Mouse (Mus musculus): ENCODE results near the gene Tlr11. TPM values are rescaled to one million over a fixed set of nuclear protein-coding genes. Genes with fewer than 3 reads are reported as not detected.

Gene Tlr11
- not detected in 2 replicates for polyA plus RNA-seq (2015; fragmentation: Nextera tagmentation; extraction: Ambion mirVana)

DNA sequence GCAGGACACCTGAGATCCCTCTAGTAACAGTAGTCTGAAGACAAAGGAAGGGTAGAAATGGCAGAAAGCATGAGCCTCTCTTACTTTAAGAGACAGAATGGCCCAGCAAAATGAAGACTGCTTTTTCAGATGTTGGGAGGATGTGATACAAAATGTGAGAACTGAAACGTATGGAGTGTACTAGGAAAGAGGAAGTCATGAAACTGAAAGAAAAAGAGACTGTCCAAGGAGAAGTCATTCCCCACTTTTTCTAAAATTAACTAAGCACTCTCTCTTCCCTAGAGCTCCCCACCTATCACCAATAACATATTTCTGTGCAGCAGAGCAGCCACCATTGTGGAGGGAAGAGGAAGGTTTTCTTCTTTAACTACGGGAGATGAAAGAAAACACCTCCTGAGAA lies at the start of gene Tlr11:
TSS of gene Tlr11 (plus strand) at position 322 of the 400 bp plus-strand sequence.
- WGBS, result 76% methylated on average over 2 of the region's 2 CpGs

DNA sequence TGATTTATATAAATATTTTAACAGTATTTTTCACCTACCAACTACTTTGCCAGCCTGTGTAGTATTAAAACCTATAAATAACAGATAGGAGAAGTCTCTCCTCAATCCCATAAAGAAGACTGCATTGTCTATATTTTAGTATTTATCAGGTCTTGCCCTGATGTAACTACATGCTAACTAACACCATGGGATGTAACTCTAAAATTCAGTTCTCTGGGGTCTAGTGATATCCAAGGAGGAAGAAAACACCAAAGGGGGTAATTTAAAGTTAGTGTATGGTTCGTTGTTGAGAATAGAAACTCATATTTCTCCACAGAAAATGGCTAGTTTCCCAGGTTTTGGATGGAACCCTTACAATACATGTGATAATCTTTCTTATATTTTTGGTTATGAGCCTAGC lies 31.1 kb upstream of the Tlr11 start, which contains the start of gene Olfr734:
TSS of gene Olfr734 (minus strand) at position 101 of the 400 bp plus-strand sequence.
- 71% methylated on average over 1 of the region's 1 CpGs for WGBS
- Histone ChIP-seq H3K27me3 (replicated peaks; ENCODE audit: control insufficient read depth, insufficient read depth, low read length) (no peaks in the 10 kb centered on the region), H3K27ac (ENCODE audit: low read length) (no peak within 1 kb of the TSS), H3K9me3 (ENCODE audit: control insufficient read depth, low read length) (no peaks in the 10 kb centered on the region), H3K4me1 (replicated peaks; ENCODE audit: control insufficient read depth, insufficient read depth, low read length) (no peaks in the 10 kb centered on the region), H3K9ac (replicated peaks; ENCODE audit: low read depth, low read length) (no peak within 1 kb of the TSS), H3K36me3 (ENCODE audit: control insufficient read depth, insufficient read depth) (no peaks in the 10 kb centered on the region), H3K4me3 (replicated peaks; ENCODE audit: low read length) (no peak within 1 kb of the TSS), H3K4me2 (ENCODE audit: low read length) (no peak within 1 kb of the TSS)
- ATAC-seq, result no peak

More for the DNA sequence above, at the start of gene Tlr11:
- Histone ChIP-seq H3K36me3 (ENCODE audit: control insufficient read depth, insufficient read depth) (no peaks in the 10 kb centered on the region), H3K9ac (replicated peaks; ENCODE audit: low read depth, low read length) (no peak within 1 kb of the TSS), H3K4me3 (replicated peaks; ENCODE audit: low read length) (no peak within 1 kb of the TSS), H3K4me1 (replicated peaks; ENCODE audit: control insufficient read depth, insufficient read depth, low read length) (no peaks in the 10 kb centered on the region), H3K27me3 (replicated peaks; ENCODE audit: control insufficient read depth, insufficient read depth, low read length) (no peaks in the 10 kb centered on the region), H3K9me3 (ENCODE audit: control insufficient read depth, low read length) (no peaks in the 10 kb centered on the region), H3K4me2 (ENCODE audit: low read length) (no peak within 1 kb of the TSS), H3K27ac (ENCODE audit: low read length) (no peak within 1 kb of the TSS)
- ATAC-seq, result no peak

DNA sequence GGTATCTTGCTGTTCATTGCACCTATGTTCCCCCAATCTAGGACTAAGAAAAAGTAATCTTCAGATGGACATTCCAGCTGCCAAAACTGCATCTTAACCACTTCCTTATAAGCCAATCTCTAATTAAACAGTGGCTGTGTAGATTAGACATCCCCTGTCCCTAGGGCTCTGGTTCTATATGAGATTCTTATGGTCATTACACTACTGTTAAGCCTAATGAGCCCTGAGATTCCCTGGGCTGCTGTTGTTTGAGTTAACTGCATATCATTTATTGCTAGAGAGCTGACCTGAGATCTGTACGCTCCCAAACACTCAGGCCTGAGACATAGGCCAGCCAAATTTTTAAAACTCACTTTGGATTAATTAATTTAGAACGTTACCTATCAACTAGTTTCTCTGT lies 8.9 kb upstream of the Tlr11 start, which contains the start of gene Olfr735:
TSS of gene Olfr735 (minus strand) at position 77 of the 400 bp plus-strand sequence.
- H3K27ac ChIP-seq (ENCODE audit: low read length), result no peak within 1 kb of the TSS
- 83% methylated on average over 2 of the region's 2 CpGs for WGBS
- H3K36me3 ChIP-seq (ENCODE audit: control insufficient read depth, insufficient read depth), result no peaks in the 10 kb centered on the region
- no peak within 1 kb of the TSS for H3K9ac ChIP-seq (replicated peaks; ENCODE audit: low read depth, low read length)
- no peak within 1 kb of the TSS for H3K4me2 ChIP-seq (ENCODE audit: low read length)
- H3K27me3 ChIP-seq (replicated peaks; ENCODE audit: control insufficient read depth, insufficient read depth, low read length), result no peaks in the 10 kb centered on the region
- no peaks in the 10 kb centered on the region for H3K4me1 ChIP-seq (replicated peaks; ENCODE audit: control insufficient read depth, insufficient read depth, low read length)
- no peaks in the 10 kb centered on the region for H3K9me3 ChIP-seq (ENCODE audit: control insufficient read depth, low read length)
- no peak for ATAC-seq
- H3K4me3 ChIP-seq (replicated peaks; ENCODE audit: low read length), result no peak within 1 kb of the TSS

DNA sequence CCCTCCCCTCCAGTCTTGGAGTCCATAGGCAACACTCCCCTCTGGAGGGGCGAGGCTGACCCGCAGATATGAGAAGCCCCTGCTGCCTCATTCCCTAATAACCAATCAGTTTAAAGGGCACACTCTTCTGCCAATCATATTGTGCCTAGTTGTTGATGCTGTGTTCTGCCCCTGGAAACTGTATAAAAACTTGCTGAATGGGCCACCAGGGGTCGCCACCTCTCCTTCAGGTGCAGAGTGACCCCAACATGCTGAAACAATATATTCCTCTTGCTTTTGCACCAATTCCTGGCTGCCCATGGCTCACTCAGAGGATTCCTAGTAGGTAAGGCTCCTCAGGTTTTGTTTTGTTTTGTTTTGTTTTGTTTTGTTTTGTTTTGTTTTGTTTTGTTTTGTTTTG lies 5.3 kb upstream of the Tlr11 start:
- Histone ChIP-seq H3K36me3 (ENCODE audit: control insufficient read depth, insufficient read depth) (no peaks in the 10 kb centered on the region), H3K27me3 (replicated peaks; ENCODE audit: control insufficient read depth, insufficient read depth, low read length) (no peaks in the 10 kb centered on the region), H3K9ac (replicated peaks; ENCODE audit: low read depth, low read length) (no peak overlapping the region), H3K4me2 (ENCODE audit: low read length) (no peak overlapping the region), H3K4me1 (replicated peaks; ENCODE audit: control insufficient read depth, insufficient read depth, low read length) (no peaks in the 10 kb centered on the region), H3K27ac (ENCODE audit: low read length) (no peak overlapping the region), H3K4me3 (replicated peaks; ENCODE audit: low read length) (no peak overlapping the region), H3K9me3 (ENCODE audit: control insufficient read depth, low read length) (no peaks in the 10 kb centered on the region)
- WGBS, result 47% methylated on average over 3 of the region's 3 CpGs
- no peak for ATAC-seq

DNA sequence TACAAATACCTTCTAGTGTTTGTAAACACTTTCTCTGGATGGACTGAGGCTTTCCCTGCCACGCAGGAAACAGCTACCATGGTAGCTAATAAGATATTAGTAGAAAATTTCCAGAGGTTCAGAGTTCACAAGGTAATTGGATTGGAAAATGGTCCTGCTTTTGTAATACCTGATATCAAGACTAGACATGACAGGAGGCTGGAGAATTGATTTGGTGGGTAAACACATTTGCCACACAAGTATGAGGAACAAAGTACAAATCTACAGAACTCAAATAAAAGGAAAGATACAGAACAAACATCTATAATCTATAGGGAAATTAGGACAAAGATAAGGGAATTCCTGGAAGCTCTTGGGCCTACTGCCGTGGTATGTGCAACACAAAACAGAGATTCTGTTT lies 989 bp upstream of the Tlr11 start:
- ATAC-seq, result no peak
- Histone ChIP-seq H3K9ac (replicated peaks; ENCODE audit: low read depth, low read length) (no peak overlapping the region), H3K4me2 (ENCODE audit: low read length) (no peak overlapping the region), H3K27me3 (replicated peaks; ENCODE audit: control insufficient read depth, insufficient read depth, low read length) (no peaks in the 10 kb centered on the region), H3K9me3 (ENCODE audit: control insufficient read depth, low read length) (no peaks in the 10 kb centered on the region), H3K36me3 (ENCODE audit: control insufficient read depth, insufficient read depth) (no peaks in the 10 kb centered on the region), H3K27ac (ENCODE audit: low read length) (no peak overlapping the region), H3K4me1 (replicated peaks; ENCODE audit: control insufficient read depth, insufficient read depth, low read length) (no peaks in the 10 kb centered on the region), H3K4me3 (replicated peaks; ENCODE audit: low read length) (no peak overlapping the region)
- WGBS, result 82% methylated on average over 2 of the region's 2 CpGs

DNA sequence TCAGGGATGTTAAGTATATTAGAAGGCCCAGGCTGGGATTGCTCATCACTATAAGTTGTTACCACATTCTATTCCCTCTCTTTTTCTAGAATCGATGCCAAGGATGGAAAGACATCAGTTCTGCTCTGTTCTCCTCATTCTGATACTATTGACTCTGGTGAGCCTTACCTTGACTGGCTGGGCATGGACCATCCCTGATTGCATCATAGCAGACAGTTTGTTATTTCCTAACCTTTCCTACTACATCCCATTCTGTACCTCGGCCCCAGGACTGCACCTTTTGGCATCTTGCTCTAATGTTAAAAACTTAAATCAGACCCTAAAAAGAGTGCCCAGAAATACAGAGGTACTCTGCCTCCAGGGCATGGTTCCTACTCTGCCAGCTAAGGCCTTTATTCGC lies 2.8 kb downstream of the Tlr11 start:
- no peak for ATAC-seq
- 87% methylated on average over 3 of the region's 3 CpGs for WGBS

DNA sequence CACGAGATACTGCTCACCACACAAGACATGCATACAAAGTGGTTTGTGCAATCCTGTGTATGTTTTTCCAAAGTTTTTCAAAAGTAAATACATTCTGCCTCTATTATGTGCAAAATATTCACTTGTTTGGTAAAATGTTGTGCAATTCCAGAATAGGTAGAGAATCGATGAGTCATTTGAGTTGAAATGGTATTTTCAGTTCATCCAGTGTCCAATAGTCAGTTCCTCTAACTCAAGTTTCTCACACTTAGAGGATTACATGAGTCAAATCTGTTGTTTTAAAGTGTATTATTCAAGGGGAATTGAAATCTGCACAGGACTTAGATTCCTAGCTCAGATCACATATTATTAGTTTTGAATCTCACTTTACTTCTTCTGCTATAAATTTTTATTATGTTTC lies 5.8 kb downstream of the Tlr11 start:
- WGBS, result 83% methylated on average over 2 of the region's 2 CpGs
- no peaks in the 10 kb centered on the region for H3K9me3 ChIP-seq (ENCODE audit: control insufficient read depth, low read length)
- no peak overlapping the region for H3K9ac ChIP-seq (replicated peaks; ENCODE audit: low read depth, low read length)
- no peak overlapping the region for H3K27ac ChIP-seq (ENCODE audit: low read length)
- H3K27me3 ChIP-seq (replicated peaks; ENCODE audit: control insufficient read depth, insufficient read depth, low read length), result no peaks in the 10 kb centered on the region
- ATAC-seq, result no peak
- H3K4me3 ChIP-seq (replicated peaks; ENCODE audit: low read length), result no peak overlapping the region
- no peaks in the 10 kb centered on the region for H3K4me1 ChIP-seq (replicated peaks; ENCODE audit: control insufficient read depth, insufficient read depth, low read length)
- no peak overlapping the region for H3K4me2 ChIP-seq (ENCODE audit: low read length)
- no peaks in the 10 kb centered on the region for H3K36me3 ChIP-seq (ENCODE audit: control insufficient read depth, insufficient read depth)

More for the DNA sequence above, 2.8 kb downstream of the Tlr11 start:
- no peak overlapping the region for H3K4me2 ChIP-seq (ENCODE audit: low read length)
- H3K27me3 ChIP-seq (replicated peaks; ENCODE audit: control insufficient read depth, insufficient read depth, low read length), result no peaks in the 10 kb centered on the region
- H3K9ac ChIP-seq (replicated peaks; ENCODE audit: low read depth, low read length), result no peak overlapping the region
- no peaks in the 10 kb centered on the region for H3K4me1 ChIP-seq (replicated peaks; ENCODE audit: control insufficient read depth, insufficient read depth, low read length)
- H3K9me3 ChIP-seq (ENCODE audit: control insufficient read depth, low read length), result no peaks in the 10 kb centered on the region
- H3K27ac ChIP-seq (ENCODE audit: low read length), result no peak overlapping the region
- H3K4me3 ChIP-seq (replicated peaks; ENCODE audit: low read length), result no peak overlapping the region
- H3K36me3 ChIP-seq (ENCODE audit: control insufficient read depth, insufficient read depth), result no peaks in the 10 kb centered on the region

DNA sequence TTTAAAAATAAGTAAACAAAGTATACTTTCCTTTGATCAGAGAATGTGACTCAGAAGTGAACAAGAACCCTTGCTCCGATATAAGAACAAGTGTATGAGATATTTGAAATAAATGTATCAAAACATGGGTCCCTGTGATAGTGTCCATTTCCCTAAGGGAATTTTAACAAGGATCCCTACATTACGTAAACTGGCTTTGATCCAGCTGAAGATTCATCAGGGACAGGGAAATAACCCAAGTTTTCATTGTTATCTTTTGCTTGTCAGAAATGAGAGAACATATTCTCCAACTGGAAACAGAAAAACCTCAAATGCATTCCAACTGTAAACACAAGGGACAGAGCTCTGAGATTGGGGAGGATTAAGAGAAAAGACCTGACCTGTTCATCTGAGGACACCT lies 23.1 kb downstream of the Tlr11 start, which contains the start of gene Olfr736:
TSS of gene Olfr736 (plus strand) at position 301 of the 400 bp plus-strand sequence.
- no peak for ATAC-seq

DNA sequence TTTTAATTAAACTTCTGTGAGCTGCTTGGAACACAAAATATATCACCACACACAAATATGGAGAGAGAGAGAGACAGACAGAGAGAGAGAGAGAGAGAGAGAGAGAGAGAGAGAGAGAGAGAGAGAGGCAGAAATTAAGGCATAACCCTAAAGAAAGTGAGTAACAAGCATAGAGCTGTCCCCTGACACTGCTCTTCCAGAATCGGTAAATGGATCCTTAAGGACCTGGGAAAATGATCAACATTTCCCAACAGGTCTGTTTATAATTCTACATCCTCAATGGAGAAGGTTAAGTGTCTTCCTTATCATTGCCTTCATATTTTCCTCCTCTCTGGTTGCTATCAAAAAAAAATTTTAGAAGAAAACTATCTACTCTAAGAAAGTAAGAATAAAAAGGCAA lies 49.6 kb downstream of the Tlr11 start, which contains the start of gene Olfr738:
TSS of gene Olfr738 (plus strand) at position 301 of the 400 bp plus-strand sequence.
- H3K4me2 ChIP-seq (ENCODE audit: low read length), result no peak within 1 kb of the TSS
- no peak within 1 kb of the TSS for H3K9ac ChIP-seq (replicated peaks; ENCODE audit: low read depth, low read length)
- no peaks in the 10 kb centered on the region for H3K4me1 ChIP-seq (replicated peaks; ENCODE audit: control insufficient read depth, insufficient read depth, low read length)
- WGBS, result 78% methylated on average over 1 of the region's 1 CpGs
- H3K27ac ChIP-seq (ENCODE audit: low read length), result no peak within 1 kb of the TSS
- H3K36me3 ChIP-seq (ENCODE audit: control insufficient read depth, insufficient read depth), result no peaks in the 10 kb centered on the region
- no peak within 1 kb of the TSS for H3K4me3 ChIP-seq (replicated peaks; ENCODE audit: low read length)
- H3K9me3 ChIP-seq (ENCODE audit: control insufficient read depth, low read length), result no peaks in the 10 kb centered on the region
- no peaks in the 10 kb centered on the region for H3K27me3 ChIP-seq (replicated peaks; ENCODE audit: control insufficient read depth, insufficient read depth, low read length)
- no peak for ATAC-seq

More for the DNA sequence above, 23.1 kb downstream of the Tlr11 start, which contains the start of gene Olfr736:
- no peaks in the 10 kb centered on the region for H3K9me3 ChIP-seq (ENCODE audit: control insufficient read depth, low read length)
- 92% methylated on average over 2 of the region's 2 CpGs for WGBS
- H3K27me3 ChIP-seq (replicated peaks; ENCODE audit: control insufficient read depth, insufficient read depth, low read length), result no peaks in the 10 kb centered on the region
- no peak within 1 kb of the TSS for H3K27ac ChIP-seq (ENCODE audit: low read length)
- H3K36me3 ChIP-seq (ENCODE audit: control insufficient read depth, insufficient read depth), result no peaks in the 10 kb centered on the region
- H3K4me1 ChIP-seq (replicated peaks; ENCODE audit: control insufficient read depth, insufficient read depth, low read length), result no peaks in the 10 kb centered on the region
- H3K4me3 ChIP-seq (replicated peaks; ENCODE audit: low read length), result no peak within 1 kb of the TSS
- H3K4me2 ChIP-seq (ENCODE audit: low read length), result no peak within 1 kb of the TSS
- H3K9ac ChIP-seq (replicated peaks; ENCODE audit: low read depth, low read length), result no peak within 1 kb of the TSS
